21 mouse cellular contexts compared by ENCODE assay signal in the genomic region with DNA sequence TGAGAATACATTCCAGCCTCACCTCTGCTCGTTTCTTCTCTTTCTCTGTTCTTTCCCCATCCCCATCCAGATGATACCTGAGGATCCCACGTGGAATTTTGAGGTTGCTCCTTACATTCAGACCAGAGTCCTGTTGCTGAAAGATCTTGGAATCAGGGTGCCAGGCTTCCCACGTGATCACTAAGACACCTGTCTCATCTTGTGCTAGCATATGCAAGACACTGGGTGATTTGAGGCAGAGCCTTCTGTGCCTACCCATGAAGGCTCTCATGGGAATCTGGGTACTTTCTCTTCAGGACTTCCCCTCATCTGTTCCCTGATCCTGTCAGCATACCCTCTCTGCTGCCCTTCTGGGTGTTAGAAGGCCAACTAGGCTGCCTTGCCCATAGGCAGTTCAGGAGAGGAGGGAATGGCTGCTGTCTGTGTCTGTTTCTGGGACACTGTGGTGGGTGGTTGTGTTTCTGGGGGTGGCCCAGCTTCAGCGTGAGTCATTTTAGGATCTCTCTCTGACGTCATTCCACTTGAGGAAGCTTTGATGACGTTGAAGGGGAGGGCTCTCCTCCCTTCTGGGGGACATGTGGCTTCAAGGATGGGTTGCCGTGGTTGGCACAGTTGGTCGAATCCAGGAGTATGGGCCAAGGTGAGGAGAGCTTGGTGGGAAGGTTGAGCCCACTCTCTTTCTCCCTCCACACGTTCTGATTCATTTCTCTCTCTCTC. TPM values are rescaled to one million over a fixed set of nuclear protein-coding genes. Genes with fewer than 3 reads are reported as not detected.
DNase-seq lines count a peak whose midpoint lies in the region; ATAC-seq and TF ChIP-seq lines count a peak whose summit lies in the region.
"Had no signal": no experiment of that assay in that cellular context is flagged by ENCODE, and none has a peak within 500 bp of the region (broad histone marks: within the 10 kb centered on the region; RNA-seq: fewer than 3 reads in every experiment).

No protein-coding gene starts in this region.

- no peak for TF ChIP-seq CTCF in CH12.LX (conservative IDR thresholded peaks at IDR 0.05 in 1 of 2, IDR thresholded peaks at IDR 0.05 in 1 of 2; ENCODE audit: low read depth in 2 of 2, low read length in 2 of 2)

- TF ChIP-seq POLR2A in CH12.LX (IDR thresholded peaks at IDR 0.05; ENCODE audit: low read depth, low read length), result no peak

- WGBS in forebrain, embryonic 12.5 days, result 85% methylated on average over 9 of the region's 9 CpGs
- WGBS in forebrain, embryonic 13.5 days, result 89% methylated on average over 9 of the region's 9 CpGs
- WGBS in midbrain, embryonic 15.5 days, result 89% methylated on average over 9 of the region's 9 CpGs
- 93% methylated on average over 9 of the region's 9 CpGs for WGBS in midbrain, embryonic 10.5 days
- 65% methylated on average over 9 of the region's 9 CpGs for WGBS in liver, embryonic 12.5 days (ENCODE audit: insufficient replicate concordance)

- no peak for TF ChIP-seq RAD21 in CH12.LX (IDR thresholded peaks at IDR 0.05; ENCODE audit: low read depth, low read length)

- peak; percentile 73 for TF ChIP-seq EP300 in CH12.LX (IDR thresholded peaks at IDR 0.05; ENCODE audit: low read length)

- no peaks in the 10 kb centered on the region for H3K27me3 ChIP-seq in forebrain, embryonic 12.5 days
- H3K27me3 ChIP-seq in forebrain, embryonic 13.5 days, result no peaks in the 10 kb centered on the region
- no peaks in the 10 kb centered on the region for H3K27me3 ChIP-seq in midbrain, embryonic 15.5 days (replicated peaks)
- H3K27me3 ChIP-seq in midbrain, embryonic 10.5 days (ENCODE audit: low read depth, poor library complexity, severe bottlenecking), result no peaks in the 10 kb centered on the region
- H3K27me3 ChIP-seq in CH12.LX (replicated peaks), result no peaks in the 10 kb centered on the region
- no peaks in the 10 kb centered on the region for H3K27me3 ChIP-seq in liver, embryonic 12.5 days (replicated peaks)
- H3K27me3 ChIP-seq: embryonic facial prominence, embryonic 13.5 days; heart, embryonic 15.5 days; limb, embryonic 15.5 days had no signal

- H3K36me3 ChIP-seq in forebrain, embryonic 12.5 days (replicated peaks), result peaks cover 16% of the 10 kb centered on the region
- peaks cover 18% of the 10 kb centered on the region for H3K36me3 ChIP-seq in forebrain, embryonic 13.5 days (ENCODE audit: poor library complexity, severe bottlenecking)
- no peaks in the 10 kb centered on the region; the same call in 1 of the 2 replicates for H3K36me3 ChIP-seq in midbrain, embryonic 15.5 days (replicated peaks)
- H3K36me3 ChIP-seq in midbrain, embryonic 10.5 days, result peaks cover 39% of the 10 kb centered on the region
- H3K36me3 ChIP-seq in CH12.LX (replicated peaks in 1 of 2; ENCODE audit: control insufficient read depth in 1 of 2, insufficient read depth in 1 of 2, low read length in 1 of 2), result peaks cover 6 to 51% of the 10 kb centered on the region in 2 experiments
- H3K36me3 ChIP-seq in liver, embryonic 12.5 days, result peaks cover 30% of the 10 kb centered on the region
- H3K36me3 ChIP-seq: heart, embryonic 15.5 days had no signal

- no peak overlapping the region for H3K4me2 ChIP-seq in forebrain, embryonic 12.5 days
- no peak overlapping the region for H3K4me2 ChIP-seq in forebrain, embryonic 13.5 days
- H3K4me2 ChIP-seq in midbrain, embryonic 15.5 days, result no peak overlapping the region
- H3K4me2 ChIP-seq in CH12.LX (ENCODE audit: insufficient read depth, low read depth, poor library complexity, severe bottlenecking), result peak overlapping the region; percentile 6; the same call in 1 of the 2 replicates
- H3K4me2 ChIP-seq in liver, embryonic 12.5 days, result no peak overlapping the region
- H3K4me2 ChIP-seq: embryonic facial prominence, embryonic 13.5 days; heart, embryonic 15.5 days; limb, embryonic 15.5 days had no signal

- no peak overlapping the region for H3K4me3 ChIP-seq in forebrain, embryonic 12.5 days (replicated peaks)
- H3K4me3 ChIP-seq in forebrain, embryonic 13.5 days, result no peak overlapping the region
- no peak overlapping the region for H3K4me3 ChIP-seq in midbrain, embryonic 15.5 days
- H3K4me3 ChIP-seq in midbrain, embryonic 10.5 days, result no peak overlapping the region
- no peak overlapping the region for H3K4me3 ChIP-seq in CH12.LX (replicated peaks in 1 of 3; ENCODE audit: low read depth in 2 of 3, low read length in 2 of 3, poor library complexity in 1 of 3)
- H3K4me3 ChIP-seq in liver, embryonic 12.5 days, result no peak overlapping the region
- H3K4me3 ChIP-seq: embryonic facial prominence, embryonic 13.5 days; heart, embryonic 15.5 days; limb, embryonic 15.5 days had no signal

- peaks cover 32% of the 10 kb centered on the region for H3K79me2 ChIP-seq in CH12.LX (replicated peaks; ENCODE audit: control insufficient read depth, extremely low read depth, insufficient read depth, poor library complexity, severe bottlenecking)

- dilution Hi-C loops in CH12.LX (cut with MboI; ENCODE audit: extremely low pct_ligation_motif_present, extremely low pct_unique_long_range_greater_than_20kb, low sequenced_read_pairs), result no loop called here

- 0 out of 2 replicates have a peak overlapping the region, but pooled peaks have one; percentile 21 for H3K27ac ChIP-seq in forebrain, embryonic 12.5 days
- H3K27ac ChIP-seq in forebrain, embryonic 13.5 days, result no peak overlapping the region
- H3K27ac ChIP-seq in midbrain, embryonic 15.5 days, result 0 out of 2 replicates have a peak overlapping the region, but pooled peaks have one; percentile 28
- H3K27ac ChIP-seq in midbrain, embryonic 10.5 days (replicated peaks), result no peak overlapping the region
- peak overlapping the region; percentile 40; the same call in 1 of the 2 replicates for H3K27ac ChIP-seq in CH12.LX (ENCODE audit: insufficient read depth, low read depth)
- H3K27ac ChIP-seq in liver, embryonic 12.5 days, result no peak overlapping the region
- H3K27ac ChIP-seq: embryonic facial prominence, embryonic 13.5 days; heart, embryonic 15.5 days; hindbrain, postnatal 0 days; limb, embryonic 15.5 days had no signal

- H3K4me1 ChIP-seq in forebrain, embryonic 12.5 days, result peaks cover 42% of the 10 kb centered on the region
- peaks cover 45% of the 10 kb centered on the region for H3K4me1 ChIP-seq in forebrain, embryonic 13.5 days
- H3K4me1 ChIP-seq in midbrain, embryonic 15.5 days, result peaks cover 29% of the 10 kb centered on the region
- peaks cover 48% of the 10 kb centered on the region for H3K4me1 ChIP-seq in midbrain, embryonic 10.5 days
- H3K4me1 ChIP-seq in CH12.LX (ENCODE audit: control insufficient read depth in 1 of 2, insufficient read depth in 2 of 2), result peaks cover 36 to 90% of the 10 kb centered on the region in 2 experiments
- peaks cover 76% of the 10 kb centered on the region for H3K4me1 ChIP-seq in liver, embryonic 12.5 days

- DNase-seq in midbrain, embryonic 10.5 days (ENCODE audit: low spot score), result no peak
- peak; percentile 79 for DNase-seq in CH12.LX (ENCODE audit: extremely low read depth)
- DNase-seq in telencephalon, adult 2 months (ENCODE audit: low read depth, low spot score), result peak; percentile 48
- DNase-seq: adrenal gland, adult 8-10 months; cerebellum, adult 11 months; cerebellum, postnatal 14 days; gastrocnemius, postnatal 36 days; heart, postnatal 4 days; kidney, adult 11 months; layer of hippocampus, postnatal 36 days; liver, postnatal 0 days; lung, postnatal 14 days; thymus, postnatal 25 days had no signal

- H3K9me3 ChIP-seq in forebrain, embryonic 12.5 days, result no peaks in the 10 kb centered on the region
- H3K9me3 ChIP-seq in forebrain, embryonic 13.5 days (replicated peaks), result 0 out of 2 replicates have a peak, but pooled peaks cover 6% of the 10 kb centered on the region
- H3K9me3 ChIP-seq in midbrain, embryonic 15.5 days, result no peaks in the 10 kb centered on the region
- H3K9me3 ChIP-seq in midbrain, embryonic 10.5 days (replicated peaks), result peaks cover 5% of the 10 kb centered on the region; the same call in 1 of the 2 replicates
- H3K9me3 ChIP-seq in CH12.LX (replicated peaks; ENCODE audit: low read length), result peaks cover 6% of the 10 kb centered on the region
- no peaks in the 10 kb centered on the region for H3K9me3 ChIP-seq in liver, embryonic 12.5 days (replicated peaks)
- H3K9me3 ChIP-seq: embryonic facial prominence, embryonic 13.5 days; heart, embryonic 15.5 days; limb, embryonic 15.5 days had no signal

- in situ Hi-C loops in CH12.LX (cut with MboI; ENCODE audit: low pct_ligation_motif_present, low pct_unique_long_range_greater_than_20kb, low sequenced_read_pairs), result no loop called here

- H3K9ac ChIP-seq in forebrain, embryonic 12.5 days, result no peak overlapping the region
- H3K9ac ChIP-seq in forebrain, embryonic 13.5 days, result no peak overlapping the region
- H3K9ac ChIP-seq in midbrain, embryonic 15.5 days, result no peak overlapping the region
- H3K9ac ChIP-seq in CH12.LX (ENCODE audit: insufficient read depth, low read depth), result no peak overlapping the region
- H3K9ac ChIP-seq in liver, embryonic 12.5 days, result no peak overlapping the region
- H3K9ac ChIP-seq: embryonic facial prominence, embryonic 13.5 days; heart, embryonic 15.5 days; limb, embryonic 15.5 days; liver, postnatal 0 days had no signal

- ATAC-seq in forebrain, embryonic 12.5 days (ENCODE audit: low FRiP score), result no peak
- no peak for ATAC-seq in forebrain, embryonic 13.5 days
- ATAC-seq in midbrain, embryonic 15.5 days (replicated peaks), result no peak
- ATAC-seq in liver, embryonic 12.5 days, result no peak
- ATAC-seq: hindbrain, postnatal 0 days; liver, postnatal 0 days had no signal

TF ChIP-seq in CH12.LX, 34 proteins besides CTCF, POLR2A, EP300 and RAD21 (continues in another document):
- peak; percentile 62 for TF ChIP-seq BHLHE40 (IDR thresholded peaks at IDR 0.05; ENCODE audit: low read depth, low read length)
- TF ChIP-seq USF2 (conservative IDR thresholded peaks at IDR 0.05; ENCODE audit: low read depth, low read length), result peak; percentile 39; the same call in 1 of the 2 replicates
- 0 out of 2 replicates have a peak, but pooled peaks have one; percentile 26 for TF ChIP-seq MYC (IDR thresholded peaks at IDR 0.05; ENCODE audit: low read depth, low read length)
- no peak for TF ChIP-seq KAT2A (IDR thresholded peaks at IDR 0.05; ENCODE audit: insufficient replicate concordance, low read length)
- peak; percentile 43; the same call in 1 of the 2 replicates for TF ChIP-seq USF1 (IDR thresholded peaks at IDR 0.05; ENCODE audit: low read depth, low read length)
- TF ChIP-seq RCOR1 (conservative IDR thresholded peaks at IDR 0.05; ENCODE audit: low read depth, low read length), result no peak
- peak; percentile 13; the same call in 1 of the 2 replicates for TF ChIP-seq MXI1 (IDR thresholded peaks at IDR 0.05; ENCODE audit: low read depth, low read length)

RNA-seq across cellular contexts. Expression of gene Cmip, which starts 28.1 kb away (rescaled TPM):
- polyA plus RNA-seq in forebrain, embryonic 12.5 days (2016; fragmentation: Nextera tagmentation; extraction: Ambion mirVana), result 28.3 and 30.5 TPM in 2 replicates
- 39.0 and 45.4 TPM in 2 replicates for polyA plus RNA-seq in forebrain, embryonic 13.5 days (2015; fragmentation: Nextera tagmentation; extraction: Ambion mirVana)
- 188 and 197 TPM in 2 replicates for polyA plus RNA-seq in midbrain, embryonic 15.5 days (2015; fragmentation: Nextera tagmentation; extraction: Ambion mirVana)
- 9.3 and 11.2 TPM in 2 replicates for polyA plus RNA-seq in midbrain, embryonic 10.5 days (2016; fragmentation: Nextera tagmentation; extraction: Ambion mirVana)
- total RNA-seq in CH12.LX (2012; rRNA removed), result 12.0 and 16.5 TPM in 2 replicates
- 4.3 and 5.2 TPM in 2 replicates for total RNA-seq in CH12.LX (2014; rRNA removed)
- 36.3 and 39.0 TPM in 2 replicates for polyA plus RNA-seq in CH12.LX (2012; ENCODE audit: insufficient read length, low read depth)
- polyA plus RNA-seq in liver, embryonic 12.5 days (2016; fragmentation: Nextera tagmentation; extraction: Ambion mirVana), result 18.7 and 21.6 TPM in 2 replicates

Comparison
In these comparisons a context has a peak if more than half of its experiments do, and no peak if none do; other contexts are left out.
1. H3K27ac ChIP-seq: peak in forebrain, embryonic 12.5 days (single experiment), midbrain, embryonic 15.5 days (single experiment) and CH12.LX (single experiment); none in forebrain, embryonic 13.5 days (single experiment), midbrain, embryonic 10.5 days (single experiment) and liver, embryonic 12.5 days (single experiment).